Mouse (Mus musculus) E14TG2a.4 (cell line): Measurements from ENCODE around the gene Hs3st1.

Source experiments
- H3K27me3 ChIP-seq: 2 replicates; pipeline ENCODE4 v1.6.1; 2014; ENCODE audit warnings: low read length, control low read depth; ENCODE audit not compliant: insufficient read depth
- H3K36me3 ChIP-seq: 2 replicates; pipeline ENCODE4 v1.6.1; 2014; ENCODE audit warnings: low read length, control low read depth; ENCODE audit not compliant: insufficient read depth
- H3K4me1 ChIP-seq: replicated peaks from 2 replicates; pipeline ENCODE4 v1.6.1; 2014; ENCODE audit warnings: low read depth, low read length, control low read depth
- H3K4me3 ChIP-seq: replicated peaks from 2 replicates; pipeline ENCODE4 v1.5.1; 2014; ENCODE audit warnings: mild to moderate bottlenecking, low read length
- H3K9me3 ChIP-seq: 2 replicates; pipeline ENCODE4 v1.6.1; 2014; ENCODE audit warnings: low read length, control low read depth
- CTCF ChIP-seq: conservative IDR thresholded peaks from 2 replicates; pipeline ENCODE4 v1.5.1; 2014; ENCODE audit warnings: low read length
- NANOG ChIP-seq: IDR thresholded peaks from 2 replicates; pipeline ENCODE4 v1.6.1; 2014; ENCODE audit warnings: borderline replicate concordance, low read length, mixed read lengths
- POU5F1 ChIP-seq: IDR thresholded peaks from 2 replicates; pipeline ENCODE4 v1.6.1; 2014; ENCODE audit warnings: low read length, borderline replicate concordance

The Hs3st1 gene

DNA sequence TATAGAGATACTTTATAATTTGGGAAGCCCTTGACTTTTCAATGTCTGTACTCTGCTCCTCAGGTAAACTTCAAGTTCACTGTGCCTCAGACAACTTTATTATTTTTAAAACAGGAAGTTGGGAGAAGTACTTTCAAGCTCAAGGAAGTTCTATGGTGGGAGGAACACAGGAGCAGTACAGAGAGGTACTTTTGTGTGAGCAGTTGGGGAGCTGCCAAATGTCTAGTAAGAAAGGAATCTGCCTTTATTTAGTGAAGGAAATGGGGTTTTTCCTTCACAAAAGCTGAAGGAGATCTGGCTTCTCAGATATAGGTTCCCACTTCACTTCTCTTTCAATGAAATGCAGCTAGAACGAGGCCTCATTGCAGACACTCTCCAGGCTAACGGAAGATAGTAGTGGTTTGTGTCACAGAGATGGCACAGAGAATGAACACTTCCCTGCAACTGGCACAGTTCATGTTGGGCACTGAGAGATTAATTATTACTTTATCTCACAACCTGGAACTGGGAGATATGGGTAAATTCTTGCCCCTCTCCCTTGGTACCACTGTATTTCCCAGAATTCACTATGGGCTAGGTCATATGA is 3.7 kb upstream of the Hs3st1 start:
- H3K36me3 ChIP-seq: no peaks in the 10 kb centered on the region
- H3K9me3 ChIP-seq: peaks cover 20% of the 10 kb centered on the region
- no peaks in the 10 kb centered on the region for H3K27me3 ChIP-seq
- no peaks in the 10 kb centered on the region for H3K4me1 ChIP-seq
- H3K4me3 ChIP-seq: no peak overlapping the region
- TF ChIP-seq POU5F1 (no peak), CTCF (no peak), NANOG (no peak)

DNA sequence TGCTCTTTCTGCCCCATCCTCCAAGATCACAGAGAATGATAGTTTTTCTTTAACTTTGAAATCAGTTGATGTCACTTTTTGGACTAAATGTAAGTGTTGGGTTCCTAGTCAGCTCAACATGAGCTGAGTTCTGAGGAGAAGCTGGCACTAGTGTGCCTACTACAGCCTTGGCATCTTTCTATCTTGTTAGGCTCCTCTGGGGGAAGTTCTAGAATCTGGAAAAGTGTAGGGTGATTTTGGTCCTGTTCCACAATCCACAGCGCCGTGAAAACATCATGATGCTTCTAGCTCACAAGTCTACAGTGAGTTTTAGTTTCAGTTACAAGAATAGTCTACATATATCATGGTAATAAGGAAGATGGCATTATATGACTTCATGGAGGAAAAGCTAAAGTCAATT is 18.4 kb downstream of the Hs3st1 start:
- no peaks in the 10 kb centered on the region for H3K27me3 ChIP-seq
- no peak overlapping the region for H3K4me3 ChIP-seq
- no peaks in the 10 kb centered on the region for H3K4me1 ChIP-seq
- no peak for TF ChIP-seq CTCF
- TF ChIP-seq NANOG: no peak
- TF ChIP-seq POU5F1: no peak
- H3K9me3 ChIP-seq: no peaks in the 10 kb centered on the region
- H3K36me3 ChIP-seq: no peaks in the 10 kb centered on the region

DNA sequence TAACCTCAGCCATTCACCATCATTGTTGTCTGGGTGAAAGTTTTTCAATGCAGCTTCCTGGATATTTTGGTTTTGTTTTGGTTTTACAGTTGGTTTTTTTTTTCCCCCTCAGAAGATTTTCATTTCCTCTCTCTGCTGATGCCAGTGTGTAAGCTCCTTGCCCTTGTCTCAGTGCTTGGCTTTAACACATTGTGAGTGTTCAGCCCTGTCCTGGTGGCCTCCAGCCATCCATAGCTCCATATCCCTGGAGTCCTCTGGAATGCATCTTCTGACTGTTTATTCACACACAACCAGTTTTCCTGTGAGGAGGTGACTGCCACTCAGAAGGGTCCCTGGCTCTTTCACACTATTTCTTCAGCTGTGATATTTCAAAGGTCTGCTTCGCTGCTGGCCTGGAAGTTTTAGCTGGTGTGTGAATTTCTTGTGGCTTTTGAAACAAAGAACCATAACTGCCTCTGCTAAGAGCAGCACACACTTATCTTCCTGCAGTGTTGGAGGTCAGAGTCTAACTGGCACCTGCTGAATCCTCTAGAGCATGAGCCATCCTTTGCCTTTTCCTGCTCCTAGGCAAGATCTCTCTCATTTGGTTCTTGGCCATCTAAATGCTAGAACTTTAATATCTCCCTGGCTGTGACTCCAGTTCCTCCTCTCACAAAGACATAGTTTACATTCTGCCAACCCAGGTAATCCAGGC is 21.4 kb downstream of the Hs3st1 start:
- Histone ChIP-seq H3K9me3 (no peaks in the 10 kb centered on the region), H3K27me3 (no peaks in the 10 kb centered on the region), H3K4me3 (no peak overlapping the region), H3K4me1 (no peaks in the 10 kb centered on the region), H3K36me3 (no peaks in the 10 kb centered on the region)
- TF ChIP-seq CTCF (no peak), POU5F1 (no peak), NANOG (no peak)

DNA sequence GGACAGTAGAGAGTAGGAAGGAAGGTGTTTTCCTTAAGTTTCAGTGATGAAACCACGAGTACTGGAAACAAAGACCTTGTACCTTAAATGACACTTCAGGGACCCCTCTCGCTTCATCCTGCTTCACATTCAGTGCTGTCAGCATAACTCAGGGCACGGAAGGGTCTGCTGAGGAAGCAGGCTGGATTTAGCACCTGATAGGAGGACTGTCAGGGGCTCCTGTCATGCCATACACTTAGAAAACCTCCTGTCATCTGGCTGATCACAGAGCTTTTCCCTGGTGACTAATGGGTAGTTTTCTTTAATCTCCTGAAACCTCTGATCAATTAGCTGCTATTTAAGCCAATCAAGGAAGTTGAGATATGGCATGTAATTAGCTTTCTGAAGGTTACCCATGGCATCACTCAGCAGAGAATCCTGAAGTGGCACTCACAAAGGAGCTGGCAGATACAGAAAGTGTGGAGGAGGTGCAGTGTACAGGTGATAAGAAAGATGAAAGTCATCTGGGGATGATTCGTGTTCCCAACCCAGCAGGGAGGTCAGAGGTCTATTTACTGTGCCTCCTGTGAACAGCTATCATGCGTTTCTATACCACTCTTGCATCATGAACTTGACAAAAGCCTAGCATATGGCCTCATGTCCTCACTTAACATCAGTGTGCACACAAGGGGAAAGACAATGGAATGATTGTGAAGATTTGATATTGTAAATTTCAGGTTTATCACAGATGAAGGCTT is 22.1 kb downstream of the Hs3st1 start:
- no peaks in the 10 kb centered on the region for H3K27me3 ChIP-seq
- H3K36me3 ChIP-seq: no peaks in the 10 kb centered on the region
- H3K4me3 ChIP-seq: no peak overlapping the region
- H3K4me1 ChIP-seq: no peaks in the 10 kb centered on the region
- TF ChIP-seq CTCF: no peak
- no peak for TF ChIP-seq POU5F1
- no peaks in the 10 kb centered on the region for H3K9me3 ChIP-seq

DNA sequence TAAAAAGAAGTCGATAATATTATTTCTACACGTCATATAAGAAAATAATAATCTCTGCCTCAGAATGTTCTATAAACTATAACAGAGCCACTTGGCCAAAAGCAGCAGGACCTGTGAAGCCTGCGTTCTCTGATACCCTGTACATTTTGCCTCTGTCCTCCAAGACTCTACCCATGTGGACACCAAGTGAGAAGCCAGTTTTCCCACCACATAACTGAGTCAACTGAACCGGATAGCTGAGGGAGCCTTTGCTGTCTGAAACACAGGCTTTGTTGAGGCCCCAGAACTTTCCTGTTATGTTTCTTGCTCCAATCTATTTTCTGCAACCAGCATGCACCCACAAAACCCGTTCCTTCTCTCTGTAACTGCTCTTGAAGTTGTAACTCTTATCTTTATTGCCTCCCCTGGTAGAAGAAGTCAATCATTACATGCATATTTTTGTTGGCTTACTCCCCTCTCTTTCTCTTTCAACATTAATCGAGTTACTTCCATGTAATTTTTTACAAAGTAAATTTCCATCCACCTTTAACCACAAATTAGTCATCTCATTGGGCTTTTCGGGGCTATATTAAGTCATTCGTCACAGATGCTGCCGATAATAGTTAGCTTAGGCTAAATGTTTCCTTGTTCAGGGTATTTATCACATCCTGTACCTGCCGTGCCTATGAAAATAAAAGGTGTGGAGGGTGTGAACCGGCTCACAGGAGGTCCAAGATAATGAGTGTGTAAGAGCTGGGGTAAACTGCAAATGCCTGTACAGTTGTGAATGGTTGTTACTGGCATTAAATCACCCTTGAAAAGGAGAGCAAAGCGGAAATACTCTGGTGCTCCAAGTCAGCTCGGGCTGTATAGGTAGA is 39.4 kb downstream of the Hs3st1 start:
- H3K4me1 ChIP-seq: no peaks in the 10 kb centered on the region
- no peak overlapping the region for H3K4me3 ChIP-seq
- TF ChIP-seq CTCF (no peak), POU5F1 (no peak), NANOG (no peak)
- H3K36me3 ChIP-seq: no peaks in the 10 kb centered on the region
- no peaks in the 10 kb centered on the region for H3K27me3 ChIP-seq
- peaks cover 14% of the 10 kb centered on the region for H3K9me3 ChIP-seq

DNA sequence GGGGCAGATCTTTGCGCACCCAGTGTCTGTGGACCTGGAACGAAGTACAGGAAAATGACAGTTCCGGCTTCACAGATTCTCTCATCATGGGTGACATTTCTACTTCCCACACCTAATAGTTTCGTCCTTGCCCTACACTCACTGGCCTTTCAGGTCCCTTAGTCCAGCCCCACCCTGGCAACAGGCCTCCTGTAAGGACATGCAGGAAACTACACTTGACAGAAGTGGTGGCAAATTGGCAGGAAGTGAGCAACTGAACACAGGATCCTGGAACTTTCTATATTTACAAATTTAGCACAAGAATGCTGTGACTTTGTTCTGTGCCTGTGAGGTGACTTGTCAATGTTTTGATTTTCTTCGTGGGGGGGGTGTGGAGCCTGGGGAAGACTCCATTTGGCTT is 40.1 kb downstream of the Hs3st1 start:
- H3K27me3 ChIP-seq: no peaks in the 10 kb centered on the region
- H3K4me1 ChIP-seq: no peaks in the 10 kb centered on the region
- no peak overlapping the region for H3K4me3 ChIP-seq
- peaks cover 13% of the 10 kb centered on the region for H3K9me3 ChIP-seq
- no peaks in the 10 kb centered on the region for H3K36me3 ChIP-seq
- TF ChIP-seq CTCF (no peak), NANOG (no peak)

DNA sequence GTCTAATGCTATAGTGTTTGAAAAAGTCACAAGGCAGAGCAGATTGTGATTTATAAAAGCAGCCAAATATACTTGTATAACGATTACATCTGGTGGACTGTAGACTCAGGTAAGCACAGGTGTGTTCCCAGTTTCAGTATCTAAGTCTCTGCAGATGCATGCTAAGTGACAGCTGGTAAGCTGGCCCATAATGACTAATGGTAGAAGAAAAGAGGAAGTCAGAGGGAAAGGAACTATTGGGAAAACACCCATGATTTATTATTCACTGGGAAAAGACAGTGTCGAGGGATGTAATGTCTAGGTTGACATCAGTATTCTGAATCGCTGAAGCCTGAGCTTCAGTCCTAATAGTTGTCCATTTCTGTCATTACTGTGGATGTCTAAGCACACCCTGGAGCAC is 49.7 kb downstream of the Hs3st1 start:
- Histone ChIP-seq H3K27me3 (no peaks in the 10 kb centered on the region), H3K4me1 (no peaks in the 10 kb centered on the region), H3K9me3 (no peaks in the 10 kb centered on the region), H3K36me3 (no peaks in the 10 kb centered on the region), H3K4me3 (no peak overlapping the region)
- TF ChIP-seq NANOG: no peak
- TF ChIP-seq CTCF: no peak

DNA sequence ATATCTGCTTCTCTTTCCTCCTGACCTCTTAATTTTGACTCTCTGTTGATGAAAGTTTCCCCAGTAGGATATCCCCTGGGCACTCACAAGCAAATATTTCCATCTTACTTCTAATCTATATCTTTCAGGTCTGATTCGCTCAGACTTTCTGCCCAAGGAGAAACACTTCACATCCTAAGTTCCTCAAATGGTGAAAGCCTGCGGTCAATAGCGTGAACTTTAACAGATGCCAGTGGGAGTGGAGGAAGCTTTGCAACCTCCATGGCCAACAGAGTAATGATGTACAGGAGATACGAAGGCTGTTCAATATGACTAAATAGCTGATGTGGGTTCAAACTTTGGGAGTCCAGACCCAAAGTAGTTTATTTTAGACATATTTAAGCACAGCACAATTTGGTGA is 94.4 kb downstream of the Hs3st1 start:
- no peaks in the 10 kb centered on the region for H3K27me3 ChIP-seq
- no peak for TF ChIP-seq POU5F1
- no peak for TF ChIP-seq NANOG
- TF ChIP-seq CTCF: no peak
- peaks cover 20% of the 10 kb centered on the region for H3K9me3 ChIP-seq
- no peaks in the 10 kb centered on the region for H3K36me3 ChIP-seq
- H3K4me3 ChIP-seq: no peak overlapping the region
- H3K4me1 ChIP-seq: no peaks in the 10 kb centered on the region
